Mouse (Mus musculus) embryonic facial prominence, embryonic 14.5 days (tissue): ENCODE results near the gene Gm49336. TPM values are rescaled to one million over a fixed set of nuclear protein-coding genes. Genes with fewer than 3 reads are reported as not detected.
A peak's percentile ranks its signal among the peaks of the same experiment; 100 is the strongest.

ENCODE experiments used
- ATAC-seq: fragments of 200-750 bp; cut with Nextera tagmentation; 2 replicates; pipeline ENCODE4 v1.8.0; 2017; ENCODE audit warnings: low read depth, moderate number of reproducible peaks, moderate TSS enrichment
- DNase-seq: peaks from one replicate; pipeline ENCODE4 v3.0.0-alpha.2; 2015; ENCODE audit warnings: low spot score
- H3K27ac ChIP-seq: fragments of 300-500 bp; sonication (generic); replicated peaks from 2 replicates; pipeline ENCODE4 v1.5.1; 2014; ENCODE audit warnings: low read depth, mild to moderate bottlenecking, low read length, moderate library complexity
- H3K27me3 ChIP-seq: fragments of 300-500 bp; sonication (generic); replicated peaks from 2 replicates; pipeline ENCODE4 v1.6.1; 2014; ENCODE audit warnings: low read length; ENCODE audit not compliant: control insufficient read depth, insufficient read depth
- H3K36me3 ChIP-seq: fragments of 300-500 bp; sonication (generic); 2 replicates; pipeline ENCODE4 v1.6.1; 2014; ENCODE audit warnings: low read length, mixed read lengths; ENCODE audit not compliant: control insufficient read depth, insufficient read depth
- H3K4me1 ChIP-seq: fragments of 300-500 bp; sonication (generic); 2 replicates; pipeline ENCODE4 v1.6.1; 2014; ENCODE audit warnings: antibody characterized with exemption, low read length; ENCODE audit not compliant: control insufficient read depth, insufficient read depth
- H3K4me2 ChIP-seq: fragments of 300-500 bp; sonication (generic); 2 replicates; pipeline ENCODE4 v1.6.1; 2014; ENCODE audit warnings: low read depth, mild to moderate bottlenecking, low read length, moderate library complexity, mixed read lengths
- H3K4me3 ChIP-seq: fragments of 300-500 bp; sonication (generic); 2 replicates; pipeline ENCODE4 v1.5.1; 2014; ENCODE audit warnings: low read depth, mild to moderate bottlenecking, low read length
- H3K9ac ChIP-seq: fragments of 300-500 bp; sonication (generic); 2 replicates; pipeline ENCODE4 v1.6.1; 2014; ENCODE audit warnings: low read depth, mild to moderate bottlenecking, low read length, moderate library complexity, mixed read lengths
- H3K9me3 ChIP-seq: fragments of 300-500 bp; sonication (generic); 2 replicates; pipeline ENCODE4 v1.6.1; 2016; ENCODE audit warnings: low read length; ENCODE audit not compliant: control insufficient read depth
- whole genome bisulfite sequencing: fragments of 180-500 bp; shearing (Covaris S2); extraction: QIAGEN DNeasy Blood & Tissue Kit; methylation state at CpG from one replicate; pipeline ENCODE4 v1.1.7; 2014; 5-methylcytosine and 5-hydroxymethylcytosine counted together
- polyA plus RNA-seq: library from polyadenylated mRNA; unstranded; fragments of >200 nt; fragmentation: Nextera tagmentation; extraction: Ambion mirVana; gene quantifications from 2 replicates; pipeline ENCODE4 v1.2.1, GENCODE M21; 2014

The Gm49336 gene
- polyA plus RNA-seq, 1 experiment from 2014 or later = 57.0 TPM

GRCm38 (mm10) chr14:60178571-60178955, 72.7 kb downstream of the Gm49336 start:
- Histone ChIP-seq H3K9me3 (no peaks in the 10 kb centered on the region), H3K4me2 (no peak overlapping the region), H3K9ac (no peak overlapping the region), H3K36me3 (no peaks in the 10 kb centered on the region), H3K4me1 (0 out of 2 replicates have a peak, but pooled peaks cover 3% of the 10 kb centered on the region), H3K27me3 (peaks cover 37% of the 10 kb centered on the region), H3K27ac (no peak overlapping the region), H3K4me3 (no peak overlapping the region)
- DNase-seq = no peak
- 55% methylated on average over 2 of the region's 2 CpGs for WGBS
- no peak for ATAC-seq

- ATAC-seq (no peak; the same call in 1 of the 2 replicates), DNase-seq (no peak)
- Histone ChIP-seq H3K27ac (no peak overlapping the region), H3K4me1 (0 out of 2 replicates have a peak, but pooled peaks cover 3% of the 10 kb centered on the region), H3K36me3 (no peaks in the 10 kb centered on the region), H3K9me3 (no peaks in the 10 kb centered on the region), H3K4me3 (peak overlapping the region; percentile 73), H3K27me3 (peaks cover 37% of the 10 kb centered on the region), H3K9ac (peak overlapping the region; percentile 67), H3K4me2 (peak overlapping the region; percentile 99)
- WGBS = 33% methylated on average over 22 of the region's 37 CpGs
Observed at GRCm38 (mm10) chr14:60177614-60178570, 73.4 kb downstream of the Gm49336 start.

- Histone ChIP-seq H3K4me2 (peak overlapping the region; percentile 99), H3K9ac (peak overlapping the region; percentile 67), H3K9me3 (no peaks in the 10 kb centered on the region), H3K4me3 (peak overlapping the region; percentile 73), H3K4me1 (0 out of 2 replicates have a peak, but pooled peaks cover 3% of the 10 kb centered on the region), H3K27ac (no peak overlapping the region), H3K27me3 (peaks cover 37% of the 10 kb centered on the region), H3K36me3 (no peaks in the 10 kb centered on the region)
- 3% methylated on average over 25 of the region's 84 CpGs for WGBS
- peak; percentile 83 for ATAC-seq
- peak; percentile 27 for DNase-seq
Observed at GRCm38 (mm10) chr14:60176891-60177613, 74.3 kb downstream of the Gm49336 start.

GRCm38 (mm10) chr14:60176469-60176890, 74.8 kb downstream of the Gm49336 start:
- ATAC-seq = no peak; the same call in 1 of the 2 replicates

GRCm38 (mm10) chr14:60172286-60173055, 78.8 kb downstream of the Gm49336 start:
- DNase-seq = peak; percentile 1
- Histone ChIP-seq H3K9me3 (no peaks in the 10 kb centered on the region), H3K36me3 (no peaks in the 10 kb centered on the region), H3K4me3 (no peak overlapping the region), H3K4me1 (no peaks in the 10 kb centered on the region), H3K9ac (no peak overlapping the region), H3K4me2 (no peak overlapping the region), H3K27ac (no peak overlapping the region), H3K27me3 (peaks cover 21% of the 10 kb centered on the region)
- WGBS = 66% methylated on average over 12 of the region's 12 CpGs
- no peak for ATAC-seq

More at GRCm38 (mm10) chr14:60176469-60176890, 74.8 kb downstream of the Gm49336 start:
- WGBS = 31% methylated on average over 9 of the region's 9 CpGs
- Histone ChIP-seq H3K9ac (peak overlapping the region; percentile 67; the same call in 1 of the 2 replicates), H3K4me1 (0 out of 2 replicates have a peak, but pooled peaks cover 3% of the 10 kb centered on the region), H3K27ac (no peak overlapping the region), H3K27me3 (peaks cover 37% of the 10 kb centered on the region), H3K9me3 (no peaks in the 10 kb centered on the region), H3K36me3 (no peaks in the 10 kb centered on the region), H3K4me3 (peak overlapping the region; percentile 73), H3K4me2 (peak overlapping the region; percentile 99)
- DNase-seq = no peak

GRCm38 (mm10) chr14:60170845-60171610, 80.3 kb downstream of the Gm49336 start:
- H3K4me2 ChIP-seq = no peak overlapping the region
- H3K27ac ChIP-seq = no peak overlapping the region
- no peak for ATAC-seq
- H3K36me3 ChIP-seq = no peaks in the 10 kb centered on the region
- no peaks in the 10 kb centered on the region for H3K9me3 ChIP-seq
- no peak overlapping the region for H3K4me3 ChIP-seq
- WGBS = 79% methylated on average over 16 of the region's 16 CpGs
- peak; percentile 46 for DNase-seq
- H3K27me3 ChIP-seq = peaks cover 10% of the 10 kb centered on the region
- H3K9ac ChIP-seq = no peak overlapping the region
- no peaks in the 10 kb centered on the region for H3K4me1 ChIP-seq

- 82% methylated on average over 3 of the region's 3 CpGs for WGBS
- Histone ChIP-seq H3K9me3 (no peaks in the 10 kb centered on the region), H3K4me2 (no peak overlapping the region), H3K27ac (no peak overlapping the region), H3K27me3 (no peaks in the 10 kb centered on the region), H3K4me1 (no peaks in the 10 kb centered on the region), H3K4me3 (no peak overlapping the region), H3K36me3 (no peaks in the 10 kb centered on the region), H3K9ac (no peak overlapping the region)
- no peak for ATAC-seq
- DNase-seq = no peak
Observed at GRCm38 (mm10) chr14:60163367-60163766, 87.9 kb downstream of the Gm49336 start.
